Mouse (Mus musculus): ENCODE results near the gene Ubc. TPM values are rescaled to one million over a fixed set of nuclear protein-coding genes. Genes with fewer than 3 reads are reported as not detected.

Ubc gene
- polyA plus RNA-seq, 1 experiment from 2014 or later, result 992 TPM

DNA sequence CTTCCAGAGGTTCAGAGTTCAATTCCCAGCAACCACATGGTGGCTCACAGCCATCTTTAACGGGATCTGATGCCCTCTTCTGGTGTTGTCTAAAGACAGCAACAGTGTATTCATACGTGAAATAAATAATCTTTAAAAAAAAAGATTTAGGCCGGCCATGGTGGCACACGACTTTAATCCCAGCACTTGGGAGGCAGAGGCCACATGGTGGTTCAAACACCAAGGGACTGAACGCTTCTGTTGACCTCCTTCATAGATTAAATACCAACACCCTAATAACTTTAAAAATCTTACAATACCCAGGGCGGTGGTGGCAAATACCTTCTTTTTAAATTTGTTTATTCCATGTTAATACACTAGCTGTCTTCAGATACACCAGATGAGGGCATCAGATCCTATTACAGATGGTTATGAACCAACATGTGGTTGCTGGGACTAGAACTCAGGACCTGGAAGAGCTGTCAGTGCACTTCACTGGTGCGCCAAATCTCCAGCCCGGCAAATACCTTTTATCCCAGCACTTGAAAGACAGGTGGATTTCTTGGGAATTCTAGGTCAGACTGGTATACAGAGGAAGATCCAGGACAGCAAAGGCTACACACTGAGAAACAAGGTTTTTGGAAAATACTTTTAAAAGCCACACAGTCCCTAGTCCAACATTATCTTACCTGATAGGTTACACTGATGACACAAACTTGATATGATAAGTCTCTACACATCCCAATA is 4.6 kb downstream of the Ubc start:
- WGBS, result 88% methylated on average over 8 of the region's 8 CpGs

DNA sequence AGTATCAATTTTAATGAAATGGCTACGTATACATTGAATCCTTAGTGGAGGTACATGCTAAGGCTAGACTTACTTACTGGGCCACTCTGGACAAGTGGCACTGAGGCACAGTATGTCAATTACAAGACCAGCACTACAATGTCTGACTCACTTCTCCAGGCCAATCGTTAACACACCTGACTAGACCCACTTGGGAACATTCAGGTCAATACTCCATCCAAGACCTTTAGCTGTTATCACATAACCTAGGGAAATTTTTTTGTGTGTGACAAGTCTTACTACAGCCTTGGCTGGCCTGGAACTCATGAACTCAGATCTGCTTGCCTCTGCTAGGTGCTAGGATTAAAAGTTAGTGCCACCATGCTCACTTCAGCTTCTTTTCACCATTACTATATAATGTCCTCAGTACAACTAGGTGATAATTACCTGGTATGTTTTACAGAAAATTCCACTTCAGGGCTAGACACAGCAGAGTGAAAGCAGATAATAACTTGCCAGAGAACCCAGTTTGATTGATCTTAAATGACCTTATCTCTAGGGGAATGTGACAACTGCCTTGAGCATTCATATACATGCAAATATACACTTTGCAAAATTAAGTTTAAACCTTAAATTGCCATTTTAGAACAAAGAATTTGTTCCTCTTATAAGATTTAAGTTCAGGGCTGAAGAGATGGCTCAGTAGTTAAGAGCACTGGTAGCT is 5.3 kb downstream of the Ubc start:
- WGBS, result 84% methylated on average over 2 of the region's 2 CpGs
- no peaks in the 10 kb centered on the region for H3K9me3 ChIP-seq (replicated peaks)
- no peak for DNase-seq (ENCODE audit: low spot score)

More for the DNA sequence above, 4.6 kb downstream of the Ubc start:
- Histone ChIP-seq H3K27me3 (ENCODE audit: low read depth, poor library complexity, severe bottlenecking) (no peaks in the 10 kb centered on the region), H3K36me3 (peaks cover 38% of the 10 kb centered on the region), H3K9me3 (replicated peaks) (no peaks in the 10 kb centered on the region), H3K4me1 (peaks cover 8% of the 10 kb centered on the region), H3K4me3 (no peak overlapping the region), H3K27ac (no peak overlapping the region)
- DNase-seq (ENCODE audit: low spot score), result no peak

DNA sequence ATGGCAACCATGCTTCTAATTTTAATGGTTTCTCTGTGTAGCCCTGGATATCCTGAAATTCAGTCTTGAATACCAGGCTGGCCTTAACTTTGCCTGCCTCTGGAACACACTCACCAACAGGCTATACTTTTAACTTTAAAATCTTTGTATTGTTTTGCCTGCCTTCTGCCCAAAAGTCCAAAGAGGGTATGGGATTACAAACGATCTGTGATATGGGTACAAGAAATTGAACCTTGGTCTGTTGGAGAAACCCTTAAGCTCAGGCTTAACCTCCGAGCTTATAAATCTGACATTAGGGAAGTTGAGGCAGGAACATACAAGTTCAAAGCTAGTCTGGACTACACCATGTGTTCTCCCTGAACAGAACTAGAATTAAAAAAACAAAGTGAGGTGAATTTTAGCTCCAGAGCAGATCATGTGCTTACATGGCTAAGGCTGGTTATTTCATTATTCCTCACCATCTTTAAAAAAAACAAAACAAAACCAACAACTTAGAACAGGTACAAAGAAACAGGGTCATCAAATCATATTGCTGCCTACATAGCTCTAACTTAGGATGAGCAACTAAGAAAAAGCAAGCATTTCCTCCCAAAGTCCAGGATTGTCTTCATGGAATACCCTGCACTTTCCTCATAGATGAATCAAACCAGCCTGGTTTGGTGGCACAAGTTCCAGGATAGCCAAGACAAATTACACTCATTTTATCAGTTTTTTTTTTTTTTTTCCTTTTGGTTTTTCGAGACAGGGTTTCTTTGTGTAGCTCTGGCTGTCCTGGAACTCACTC is 6.2 kb downstream of the Ubc start:
- H3K36me3 ChIP-seq, result peaks cover 38% of the 10 kb centered on the region
- no peak for DNase-seq (ENCODE audit: low spot score)
- 83% methylated on average over 3 of the region's 3 CpGs for WGBS

More for the DNA sequence above, 5.3 kb downstream of the Ubc start:
- no peak overlapping the region for H3K27ac ChIP-seq
- H3K4me3 ChIP-seq, result no peak overlapping the region
- H3K27me3 ChIP-seq (ENCODE audit: low read depth, poor library complexity, severe bottlenecking), result no peaks in the 10 kb centered on the region
- H3K4me1 ChIP-seq, result peaks cover 6% of the 10 kb centered on the region
- peaks cover 38% of the 10 kb centered on the region for H3K36me3 ChIP-seq

DNA sequence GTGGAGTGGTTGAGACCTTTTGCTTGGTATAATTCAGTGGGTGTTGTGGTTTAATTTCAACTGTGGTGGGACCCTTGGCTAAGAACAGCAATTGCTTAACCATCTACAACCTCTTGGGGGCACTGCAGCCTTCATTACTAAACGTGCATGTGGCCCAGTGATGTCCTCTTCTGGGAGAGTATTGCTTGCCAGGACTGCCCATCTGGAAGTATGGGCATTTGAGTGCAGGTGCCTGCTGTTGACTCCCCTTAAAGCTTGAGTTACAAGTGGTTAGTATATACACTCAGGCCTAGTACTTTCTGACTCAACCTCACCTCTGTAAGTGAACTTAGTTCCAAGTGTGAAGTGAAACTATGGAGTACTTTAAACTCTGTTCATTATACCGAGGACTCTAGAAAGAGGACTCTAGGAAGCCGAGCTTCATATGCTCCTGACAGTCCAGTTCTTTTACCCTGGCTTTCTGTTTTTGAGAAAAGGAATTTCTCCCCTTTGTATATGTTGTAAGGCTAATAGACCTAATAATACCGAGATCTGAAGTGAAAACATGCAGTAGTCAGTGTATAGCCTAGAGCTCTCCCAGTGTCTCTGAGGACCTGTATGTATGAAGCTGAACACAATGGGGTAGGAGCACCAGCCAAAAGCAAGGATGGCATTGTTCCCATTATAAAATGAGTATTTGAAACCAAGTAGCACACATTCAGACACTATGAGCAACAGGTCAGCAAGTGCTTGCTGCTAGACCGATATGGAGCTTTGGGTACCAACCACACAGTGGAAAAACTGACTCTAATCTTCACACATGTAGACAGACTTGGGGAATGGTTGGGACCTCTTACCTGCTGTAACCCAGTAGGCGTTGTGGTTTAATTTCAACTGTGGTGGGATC is 7.1 kb downstream of the Ubc start:
- Histone ChIP-seq H3K4me3 (no peak overlapping the region), H3K9me3 (replicated peaks) (no peaks in the 10 kb centered on the region), H3K4me1 (no peaks in the 10 kb centered on the region), H3K27ac (no peak overlapping the region), H3K27me3 (ENCODE audit: low read depth, poor library complexity, severe bottlenecking) (no peaks in the 10 kb centered on the region), H3K36me3 (peaks cover 29% of the 10 kb centered on the region)
- whole genome bisulfite sequencing, result 57% methylated on average over 6 of the region's 6 CpGs
- DNase-seq (ENCODE audit: low spot score), result no peak

More for the DNA sequence above, 6.2 kb downstream of the Ubc start:
- no peak overlapping the region for H3K27ac ChIP-seq
- peaks cover 6% of the 10 kb centered on the region for H3K4me1 ChIP-seq
- H3K4me3 ChIP-seq, result no peak overlapping the region
- no peaks in the 10 kb centered on the region for H3K27me3 ChIP-seq (ENCODE audit: low read depth, poor library complexity, severe bottlenecking)
- H3K9me3 ChIP-seq (replicated peaks), result no peaks in the 10 kb centered on the region

DNA sequence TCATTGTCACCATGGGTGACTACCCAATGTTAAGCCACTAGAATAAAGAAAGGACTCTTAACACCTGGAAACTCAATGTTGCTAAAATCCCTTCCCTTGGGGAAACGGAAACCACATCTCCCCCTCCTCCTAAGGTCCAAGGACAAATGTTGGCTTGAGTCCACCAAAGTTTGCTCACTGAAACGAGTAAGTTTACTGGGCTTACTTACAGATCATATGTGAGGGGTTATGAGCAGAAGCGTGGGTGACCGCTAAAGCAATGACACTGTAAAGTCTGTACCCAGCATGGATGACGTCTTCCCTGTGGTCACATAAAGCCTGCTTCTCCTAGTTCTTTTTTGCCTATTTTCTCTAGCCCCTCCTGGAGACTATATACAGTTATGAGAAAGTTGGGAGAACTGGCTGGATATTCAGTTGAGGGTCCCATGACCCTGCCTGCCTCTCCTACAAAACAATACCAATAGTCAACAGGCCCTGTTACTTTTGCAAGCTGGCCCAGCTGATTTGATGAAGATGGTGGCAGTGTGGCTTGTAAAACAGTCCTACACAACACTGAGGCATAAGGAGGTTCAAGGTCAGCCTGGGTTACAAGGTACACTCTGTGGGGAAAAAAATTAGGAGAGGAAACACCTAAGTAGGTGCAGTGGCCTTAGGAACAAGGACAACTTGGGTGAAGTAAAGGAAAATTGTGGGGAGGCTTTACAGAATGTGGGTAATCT is 7.9 kb downstream of the Ubc start:
- WGBS, result 86% methylated on average over 5 of the region's 5 CpGs
- no peaks in the 10 kb centered on the region for H3K27me3 ChIP-seq (ENCODE audit: low read depth, poor library complexity, severe bottlenecking)
- peaks cover 27% of the 10 kb centered on the region for H3K36me3 ChIP-seq
- H3K27ac ChIP-seq, result no peak overlapping the region
- DNase-seq (ENCODE audit: low spot score), result no peak
- no peaks in the 10 kb centered on the region for H3K9me3 ChIP-seq (replicated peaks)
- H3K4me3 ChIP-seq, result no peak overlapping the region
- no peaks in the 10 kb centered on the region for H3K4me1 ChIP-seq

DNA sequence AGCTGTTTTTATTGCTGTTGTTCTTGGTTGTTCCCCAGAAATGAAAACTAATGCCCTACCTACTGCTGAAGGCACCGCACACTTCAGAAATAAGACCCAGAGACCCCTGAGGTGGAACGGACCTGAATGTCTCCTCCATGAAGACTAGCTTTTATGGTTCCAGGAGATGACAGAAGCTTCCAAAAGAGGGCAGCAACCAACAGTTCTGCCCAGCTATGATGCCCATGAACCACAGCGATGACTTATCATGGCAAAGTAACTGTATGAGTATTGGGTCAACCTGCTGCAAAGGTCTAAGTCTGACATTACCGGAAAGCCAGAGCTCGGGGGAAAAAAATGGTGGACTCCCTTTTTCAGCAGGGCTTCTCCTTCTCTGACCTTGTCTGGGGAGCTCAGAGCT is 11.1 kb downstream of the Ubc start:
- Histone ChIP-seq H3K27me3 (ENCODE audit: low read depth, poor library complexity, severe bottlenecking) (no peaks in the 10 kb centered on the region), H3K36me3 (peaks cover 4% of the 10 kb centered on the region; the same call in 1 of the 2 replicates), H3K27ac (no peak overlapping the region), H3K9me3 (replicated peaks) (no peaks in the 10 kb centered on the region), H3K4me1 (no peaks in the 10 kb centered on the region), H3K4me3 (no peak overlapping the region)
- no peak for DNase-seq (ENCODE audit: low spot score)
- WGBS, result 88% methylated on average over 5 of the region's 5 CpGs

DNA sequence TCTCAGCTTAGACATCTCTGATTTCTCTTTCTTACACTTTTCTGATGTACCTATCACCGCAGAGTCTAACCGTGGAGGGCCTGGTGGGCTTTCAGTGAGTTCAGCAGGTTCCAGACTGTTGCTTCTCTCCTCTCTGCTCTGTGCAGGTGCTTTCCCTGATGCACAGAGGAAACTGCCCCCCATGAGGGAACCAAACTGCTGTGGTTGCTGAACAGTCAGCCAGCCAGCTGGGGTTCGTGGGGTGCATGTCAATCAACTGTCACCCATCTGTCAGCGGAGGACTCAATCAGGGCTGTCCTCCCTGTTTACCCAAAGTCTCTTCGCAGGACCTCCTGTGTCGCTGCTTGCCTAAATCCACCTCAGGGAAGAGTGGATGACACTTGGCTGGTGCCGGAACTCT is 12.8 kb downstream of the Ubc start:
- H3K36me3 ChIP-seq, result no peaks in the 10 kb centered on the region
- no peak overlapping the region for H3K27ac ChIP-seq
- H3K27me3 ChIP-seq (ENCODE audit: low read depth, poor library complexity, severe bottlenecking), result no peaks in the 10 kb centered on the region
- WGBS, result 78% methylated on average over 7 of the region's 7 CpGs
- H3K4me1 ChIP-seq, result no peaks in the 10 kb centered on the region
- H3K9me3 ChIP-seq (replicated peaks), result no peaks in the 10 kb centered on the region
- DNase-seq (ENCODE audit: low spot score), result no peak
- H3K4me3 ChIP-seq, result no peak overlapping the region

DNA sequence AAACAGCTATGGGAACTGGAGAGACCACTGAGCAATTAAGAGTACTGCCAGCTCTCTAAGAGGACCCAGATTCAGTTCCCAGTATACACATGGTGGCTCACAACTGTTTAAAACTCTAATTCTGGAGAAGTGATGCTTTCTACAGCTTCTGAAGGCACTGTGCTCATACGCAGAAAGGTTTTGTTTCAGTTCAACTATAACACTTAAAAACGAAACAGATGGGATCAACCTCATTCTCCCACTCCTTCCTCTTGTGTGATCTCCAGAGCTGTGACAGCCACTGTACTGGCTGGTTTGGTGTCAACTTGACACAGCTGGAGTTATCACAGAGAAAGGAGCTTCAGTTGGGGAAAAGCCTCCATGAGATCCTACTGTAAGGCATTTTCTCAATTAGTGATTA is 14.1 kb downstream of the Ubc start:
- no peaks in the 10 kb centered on the region for H3K36me3 ChIP-seq
- H3K27me3 ChIP-seq (ENCODE audit: low read depth, poor library complexity, severe bottlenecking), result no peaks in the 10 kb centered on the region
- no peak for DNase-seq (ENCODE audit: low spot score)
- H3K27ac ChIP-seq, result no peak overlapping the region
- H3K9me3 ChIP-seq (replicated peaks), result no peaks in the 10 kb centered on the region
- no peak overlapping the region for H3K4me3 ChIP-seq
- no peaks in the 10 kb centered on the region for H3K4me1 ChIP-seq
- whole genome bisulfite sequencing, result 97% methylated on average over 2 of the region's 2 CpGs

DNA sequence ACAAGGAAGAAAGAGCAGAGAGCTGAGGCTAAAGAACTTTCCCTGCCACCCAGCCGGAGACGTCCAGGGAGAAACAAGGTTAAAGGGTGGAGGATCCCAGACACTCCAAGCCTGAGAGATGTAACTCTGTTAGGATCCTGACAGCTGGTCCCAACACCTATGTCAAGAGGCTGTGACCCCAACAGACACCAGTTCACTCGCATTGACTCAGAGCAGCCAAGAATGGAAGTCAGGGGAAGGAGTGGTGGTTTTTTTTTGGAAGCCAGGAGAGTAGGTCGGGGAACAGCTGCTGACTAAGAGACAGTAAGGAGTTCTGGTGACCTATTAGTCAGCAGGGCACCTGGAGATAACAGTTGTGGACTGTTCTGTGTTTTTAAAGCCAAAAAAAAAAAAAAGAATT is 18.0 kb downstream of the Ubc start:
- Histone ChIP-seq H3K4me3 (no peak overlapping the region), H3K27ac (no peak overlapping the region), H3K36me3 (no peaks in the 10 kb centered on the region), H3K27me3 (ENCODE audit: low read depth, poor library complexity, severe bottlenecking) (no peaks in the 10 kb centered on the region), H3K9me3 (replicated peaks) (no peaks in the 10 kb centered on the region), H3K4me1 (no peaks in the 10 kb centered on the region)
- WGBS, result 89% methylated on average over 4 of the region's 4 CpGs
- DNase-seq (ENCODE audit: low spot score), result no peak

DNA sequence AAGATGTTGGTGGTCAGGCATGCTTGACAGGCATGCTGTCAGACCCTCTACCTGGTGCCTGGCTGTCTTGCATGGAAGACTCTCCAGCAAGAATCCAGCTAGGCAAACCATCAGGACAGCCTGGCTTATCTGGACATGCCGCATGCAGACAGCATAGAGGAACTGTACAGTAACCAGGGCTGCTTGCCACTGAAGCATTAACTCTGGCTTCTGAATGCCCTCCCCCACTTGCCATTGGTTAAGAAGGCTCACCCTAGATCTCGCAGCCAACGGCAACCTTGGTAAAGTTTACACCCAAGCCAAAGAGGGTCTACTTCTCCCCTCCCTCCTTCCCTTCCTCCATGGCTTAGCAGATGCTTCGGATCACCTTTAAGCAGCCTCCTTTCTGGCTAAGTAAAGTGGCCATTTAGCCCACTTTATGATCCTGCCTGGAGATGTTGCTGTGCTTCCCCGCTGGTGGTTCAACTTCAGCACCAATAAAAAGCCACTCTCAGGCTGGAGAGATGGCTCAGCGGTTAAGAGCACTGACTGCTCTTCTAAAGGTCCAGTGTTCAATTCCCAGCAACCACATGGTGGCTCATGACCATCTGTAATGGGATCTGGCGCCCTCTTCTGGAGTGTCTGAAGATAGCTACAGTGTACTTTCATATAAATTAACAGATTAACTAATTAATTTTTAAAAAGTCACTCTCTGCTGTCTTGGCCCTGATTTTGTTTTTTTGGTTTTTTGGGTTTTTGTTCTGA is 18.9 kb downstream of the Ubc start:
- WGBS, result 73% methylated on average over 7 of the region's 7 CpGs
- Histone ChIP-seq H3K9me3 (replicated peaks) (no peaks in the 10 kb centered on the region), H3K4me1 (no peaks in the 10 kb centered on the region), H3K4me3 (no peak overlapping the region), H3K36me3 (no peaks in the 10 kb centered on the region), H3K27me3 (ENCODE audit: low read depth, poor library complexity, severe bottlenecking) (no peaks in the 10 kb centered on the region), H3K27ac (no peak overlapping the region)
- DNase-seq (ENCODE audit: low spot score), result no peak

DNA sequence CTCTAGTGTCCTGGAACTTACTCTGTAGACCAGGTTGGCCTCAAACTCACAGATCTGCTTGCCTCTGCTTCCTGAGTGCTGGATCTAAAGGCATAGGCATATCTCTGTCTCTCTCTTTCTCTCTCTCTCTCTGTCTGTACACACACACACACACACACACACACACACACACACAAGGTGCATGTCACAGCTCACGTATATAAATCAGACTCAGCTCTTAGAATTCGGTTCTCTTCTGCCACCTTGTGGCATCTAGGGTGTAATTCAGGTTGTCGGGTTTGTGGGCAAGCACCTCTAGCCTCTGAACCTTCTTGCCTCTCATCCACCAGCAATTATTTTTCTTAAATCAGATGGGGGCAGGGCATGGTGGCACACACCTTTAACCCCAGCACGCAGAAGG is 21.4 kb downstream of the Ubc start:
- Histone ChIP-seq H3K4me3 (no peak overlapping the region), H3K27ac (no peak overlapping the region), H3K4me1 (no peaks in the 10 kb centered on the region), H3K9me3 (replicated peaks) (no peaks in the 10 kb centered on the region), H3K27me3 (ENCODE audit: low read depth, poor library complexity, severe bottlenecking) (no peaks in the 10 kb centered on the region), H3K36me3 (no peaks in the 10 kb centered on the region)
- WGBS, result 4% methylated on average over 4 of the region's 4 CpGs
- peak; percentile 64 for DNase-seq (ENCODE audit: low spot score)
